Mouse (Mus musculus): ENCODE data around the gene Tarsl2.

Gene Tarsl2

DNA sequence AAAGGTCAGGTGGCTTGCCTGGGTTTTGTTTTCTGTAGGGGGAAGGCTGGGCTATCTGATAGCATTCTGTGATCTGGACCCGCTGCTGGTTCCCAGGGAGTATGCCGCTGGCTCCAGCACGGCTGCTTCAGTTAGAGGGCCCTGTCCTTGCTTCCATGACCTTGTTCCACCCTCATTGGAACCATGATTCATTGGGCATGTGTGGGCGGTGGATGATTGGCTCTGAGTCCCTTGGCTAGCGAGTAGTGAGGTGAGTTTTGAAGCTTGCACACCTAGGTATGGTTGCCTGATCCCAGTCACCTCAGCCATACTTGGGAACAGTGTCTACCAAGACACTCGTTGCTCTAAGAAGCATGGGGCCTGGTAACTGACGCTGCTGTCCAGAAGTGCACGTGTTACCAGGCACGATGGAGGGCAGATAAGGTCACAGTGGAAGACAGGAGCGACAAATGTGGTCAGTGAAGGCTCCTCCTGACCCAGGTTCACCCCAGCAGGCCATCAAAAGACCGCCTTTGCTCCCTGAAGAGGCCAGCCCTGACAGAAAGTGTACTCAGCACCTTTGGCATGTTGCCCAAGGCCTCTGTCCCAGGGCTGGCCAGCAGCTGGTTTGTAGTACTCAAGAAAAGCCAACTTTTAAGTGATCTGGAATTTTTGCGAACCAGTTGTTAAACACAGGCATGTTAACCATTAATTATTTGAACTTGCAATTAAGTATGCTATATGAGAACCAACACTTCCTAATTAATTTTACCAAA, 92.8 kb downstream of the Tarsl2 start:
- peak; percentile 6 for DNase-seq (ENCODE audit: low spot score)
